Mouse (Mus musculus) limb, embryonic 10.5 days (tissue): ENCODE measurements around the gene Nova2. TPM values are rescaled to one million over a fixed set of nuclear protein-coding genes. Genes with fewer than 3 reads are reported as not detected.

ENCODE experiments used
- DNase-seq: peaks from one replicate; pipeline ENCODE4 v3.0.0-alpha.2; 2017; ENCODE audit warnings: low spot score
- H3K27ac ChIP-seq: fragments of 300-500 bp; sonication (generic); 2 replicates; pipeline ENCODE4 v1.5.1; 2016; ENCODE audit warnings: mild to moderate bottlenecking
- H3K27me3 ChIP-seq: fragments of 300-500 bp; sonication (generic); 2 replicates; pipeline ENCODE4 v1.6.1; 2016; ENCODE audit warnings: low read depth, mild to moderate bottlenecking; ENCODE audit not compliant: poor library complexity, severe bottlenecking
- H3K36me3 ChIP-seq: fragments of 300-500 bp; sonication (generic); 2 replicates; pipeline ENCODE4 v1.6.1; 2016; ENCODE audit warnings: mild to moderate bottlenecking, moderate library complexity
- H3K4me1 ChIP-seq: fragments of 300-500 bp; sonication (generic); 2 replicates; pipeline ENCODE4 v1.6.1; 2016
- H3K4me3 ChIP-seq: fragments of 300-500 bp; sonication (generic); 2 replicates; pipeline ENCODE4 v1.5.1; 2016; ENCODE audit warnings: mild to moderate bottlenecking, moderate library complexity
- H3K9me3 ChIP-seq: fragments of 300-500 bp; sonication (generic); replicated peaks from 2 replicates; pipeline ENCODE4 v1.6.1; 2016; ENCODE audit warnings: mild to moderate bottlenecking
- WGBS: fragments of 180-500 bp; shearing (Covaris S2); methylation state at CpG from one replicate; pipeline ENCODE4 v1.1.7; 2016; 5-methylcytosine and 5-hydroxymethylcytosine counted together
- polyA plus RNA-seq: library from polyadenylated mRNA; unstranded; fragments of >200 nt; fragmentation: Nextera tagmentation; extraction: Ambion mirVana; gene quantifications from 2 replicates; pipeline ENCODE4 v1.2.1, GENCODE M21; 2016

Gene Nova2
- polyA plus RNA-seq, 1 experiment from 2014 or later, result 0.28 TPM

DNA sequence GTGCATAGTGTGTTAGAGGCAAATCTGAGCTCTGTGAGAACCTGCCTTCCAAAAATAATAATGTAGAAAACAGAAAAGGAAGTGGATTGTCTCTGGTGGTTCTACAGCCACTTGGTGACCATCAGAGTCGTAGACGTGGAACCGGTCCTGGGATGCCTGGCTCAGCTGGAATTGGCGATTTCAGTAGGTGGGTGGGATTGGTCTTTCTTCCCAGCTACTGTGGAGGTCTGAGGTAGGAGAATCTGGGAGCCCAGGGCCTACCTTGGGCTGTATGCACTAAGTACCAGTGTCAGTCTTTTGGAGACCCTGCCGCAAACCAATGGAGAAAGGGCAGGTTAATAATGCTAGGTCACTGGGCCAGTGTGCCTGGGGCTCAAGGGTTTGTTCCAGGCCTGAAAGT lies 67.3 kb downstream of the Nova2 start:
- no peaks in the 10 kb centered on the region for H3K9me3 ChIP-seq
- H3K36me3 ChIP-seq, result peaks cover 21% of the 10 kb centered on the region
- DNase-seq, result no peak
- 87% methylated on average over 5 of the region's 5 CpGs for WGBS
- peaks cover 43% of the 10 kb centered on the region for H3K27me3 ChIP-seq
- H3K4me1 ChIP-seq, result peaks cover 20% of the 10 kb centered on the region
- no peak overlapping the region for H3K4me3 ChIP-seq
- H3K27ac ChIP-seq, result no peak overlapping the region

GRCm38 (mm10) chr7:18998835-18999234 lies 73.1 kb downstream of the Nova2 start:
- no peaks in the 10 kb centered on the region for H3K9me3 ChIP-seq
- no peak overlapping the region for H3K4me3 ChIP-seq
- H3K36me3 ChIP-seq, result peaks cover 18% of the 10 kb centered on the region
- peaks cover 34% of the 10 kb centered on the region for H3K4me1 ChIP-seq
- peaks cover 6% of the 10 kb centered on the region for H3K27me3 ChIP-seq
- no peak overlapping the region for H3K27ac ChIP-seq
- 55% methylated on average over 9 of the region's 9 CpGs for WGBS
- no peak for DNase-seq

- no peak for DNase-seq
- WGBS, result 52% methylated on average over 10 of the region's 10 CpGs
- Histone ChIP-seq H3K4me3 (peak overlapping the region; percentile 46), H3K4me1 (peaks cover 46% of the 10 kb centered on the region), H3K36me3 (peaks cover 25% of the 10 kb centered on the region), H3K27me3 (no peaks in the 10 kb centered on the region), H3K27ac (peak overlapping the region; percentile 80), H3K9me3 (no peaks in the 10 kb centered on the region)
These were observed 74.7 kb downstream of the Nova2 start for GRCm38 (mm10) chr7:19000421-19000820.

GRCm38 (mm10) chr7:19001066-19001806 lies 75.5 kb downstream of the Nova2 start:
- Histone ChIP-seq H3K4me1 (peaks cover 55% of the 10 kb centered on the region), H3K4me3 (peak overlapping the region; percentile 46), H3K27me3 (no peaks in the 10 kb centered on the region), H3K9me3 (no peaks in the 10 kb centered on the region), H3K27ac (peak overlapping the region; percentile 80), H3K36me3 (peaks cover 28% of the 10 kb centered on the region)
- DNase-seq, result no peak
- 31% methylated on average over 18 of the region's 18 CpGs for WGBS

DNA sequence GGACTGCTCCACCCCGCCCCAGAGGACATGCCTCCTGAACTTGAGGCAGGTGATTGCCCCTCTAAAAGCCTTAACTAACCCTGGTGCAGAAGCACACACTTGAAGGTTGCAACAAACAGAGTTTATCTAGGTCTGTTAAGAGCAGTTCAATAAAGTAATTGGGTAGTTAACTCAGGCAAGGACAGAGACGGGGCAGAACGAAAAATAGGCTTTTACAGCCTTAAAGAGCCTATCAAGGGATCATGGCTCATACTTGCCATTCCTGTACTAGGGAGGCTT lies 76.1 kb downstream of the Nova2 start:
- no peak for DNase-seq
- peaks cover 60% of the 10 kb centered on the region for H3K4me1 ChIP-seq
- peaks cover 28% of the 10 kb centered on the region for H3K36me3 ChIP-seq
- WGBS, result 53% methylated on average over 3 of the region's 3 CpGs
- no peaks in the 10 kb centered on the region for H3K9me3 ChIP-seq
- H3K27ac ChIP-seq, result no peak overlapping the region; the same call in 1 of the 2 replicates
- no peak overlapping the region; the same call in 1 of the 2 replicates for H3K4me3 ChIP-seq
- no peaks in the 10 kb centered on the region for H3K27me3 ChIP-seq

DNA sequence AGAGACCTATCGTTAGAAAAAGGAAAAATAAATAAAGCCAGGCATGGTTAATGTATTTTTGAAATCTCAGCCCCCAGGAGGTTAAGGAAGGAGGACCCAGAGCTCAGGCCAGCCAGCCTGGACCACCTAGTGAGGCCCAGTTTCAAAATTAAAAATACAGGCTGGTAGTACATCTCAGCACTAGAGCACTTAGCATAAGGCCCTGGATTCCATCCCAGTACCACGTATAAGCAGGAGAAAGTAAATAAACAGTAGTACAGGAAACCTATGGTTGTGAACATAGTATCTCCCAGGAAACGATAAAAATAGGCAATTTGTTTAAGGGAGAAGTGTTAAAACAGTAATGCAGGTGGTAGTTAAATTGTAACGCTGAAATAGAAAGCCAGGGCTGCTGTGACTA lies 76.4 kb downstream of the Nova2 start:
- peaks cover 32% of the 10 kb centered on the region for H3K36me3 ChIP-seq
- no peak for DNase-seq
- H3K27ac ChIP-seq, result peak overlapping the region; percentile 87
- 37% methylated on average over 4 of the region's 4 CpGs for WGBS
- peak overlapping the region; percentile 53 for H3K4me3 ChIP-seq
- peaks cover 63% of the 10 kb centered on the region for H3K4me1 ChIP-seq
- no peaks in the 10 kb centered on the region for H3K9me3 ChIP-seq
- H3K27me3 ChIP-seq, result no peaks in the 10 kb centered on the region

DNA sequence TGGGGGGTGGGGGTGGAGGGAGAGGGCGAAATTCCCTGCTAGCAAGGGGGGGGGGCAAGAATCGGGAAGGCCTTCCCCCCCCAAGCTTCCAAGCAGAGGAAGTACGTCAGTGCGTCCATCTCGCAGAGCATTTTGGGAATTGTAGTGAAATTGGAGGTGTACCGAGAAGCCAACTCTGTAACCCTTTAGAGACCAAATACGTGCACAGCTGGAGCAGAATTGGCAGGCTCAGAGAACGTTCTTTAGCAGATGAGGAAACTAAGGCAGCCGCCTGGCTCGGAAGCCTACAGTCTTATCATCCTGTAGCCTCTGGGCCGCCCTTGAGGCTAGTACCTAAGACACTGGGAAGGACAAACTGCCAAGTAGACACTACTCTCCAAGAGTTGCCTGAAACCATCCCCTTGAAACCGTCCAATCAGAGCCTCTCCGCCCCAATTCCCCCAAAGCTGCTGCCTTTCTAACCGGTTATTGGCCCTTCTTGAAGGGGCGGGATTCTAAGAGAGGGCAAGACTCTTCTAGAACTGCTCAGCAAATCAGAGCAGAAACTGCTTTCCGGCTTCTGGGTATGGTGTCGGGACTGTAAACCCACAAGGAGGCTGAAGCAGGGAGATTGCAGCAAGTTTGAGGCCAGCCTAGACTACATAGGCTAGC lies 77.3 kb downstream of the Nova2 start:
- peaks cover 72% of the 10 kb centered on the region for H3K4me1 ChIP-seq
- WGBS, result 3% methylated on average over 17 of the region's 17 CpGs

GRCm38 (mm10) chr7:19003902-19004630 lies 78.4 kb downstream of the Nova2 start, which contains the start of gene Irf2bp1:
Irf2bp1 (plus strand) TSS chr7:19004044.
- Histone ChIP-seq H3K9me3 (no peaks in the 10 kb centered on the region), H3K4me3 (peak within 1 kb of the TSS; percentile 94), H3K27ac (peak within 1 kb of the TSS; percentile 96), H3K36me3 (peaks cover 34% of the 10 kb centered on the region), H3K4me1 (peaks cover 73% of the 10 kb centered on the region), H3K27me3 (no peaks in the 10 kb centered on the region)
- peak; percentile 95 for DNase-seq
- 0% methylated on average over 83 of the region's 90 CpGs for WGBS

More for the DNA sequence above, 77.3 kb downstream of the Nova2 start:
- H3K9me3 ChIP-seq, result no peaks in the 10 kb centered on the region
- peak overlapping the region; percentile 53 for H3K4me3 ChIP-seq
- DNase-seq, result peak; percentile 80
- H3K27me3 ChIP-seq, result no peaks in the 10 kb centered on the region
- peaks cover 32% of the 10 kb centered on the region for H3K36me3 ChIP-seq
- H3K27ac ChIP-seq, result peak overlapping the region; percentile 87

DNA sequence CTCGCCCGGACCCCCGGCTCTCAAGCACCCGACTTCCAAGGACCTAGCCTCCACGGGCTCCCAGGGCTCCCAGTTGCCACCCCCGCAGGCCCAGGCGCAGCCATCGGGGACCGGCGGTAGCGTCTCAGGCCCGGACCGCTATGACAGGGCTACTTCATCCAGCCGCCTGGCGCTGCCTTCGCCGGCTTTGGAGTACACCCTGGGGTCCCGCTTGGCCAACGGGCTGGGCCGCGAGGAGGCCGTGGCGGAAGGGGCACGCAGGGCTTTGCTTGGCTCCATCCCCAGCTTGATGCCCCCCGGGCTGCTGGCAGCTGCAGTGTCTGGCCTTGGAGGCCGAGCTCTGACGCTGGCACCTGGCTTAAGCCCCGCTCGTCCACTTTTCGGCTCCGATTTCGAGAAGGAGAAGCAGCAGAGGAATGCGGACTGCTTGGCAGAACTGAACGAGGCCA lies 79.0 kb downstream of the Nova2 start:
- Histone ChIP-seq H3K27ac (peak overlapping the region; percentile 96), H3K4me1 (peaks cover 73% of the 10 kb centered on the region), H3K36me3 (peaks cover 34% of the 10 kb centered on the region), H3K27me3 (no peaks in the 10 kb centered on the region), H3K9me3 (no peaks in the 10 kb centered on the region), H3K4me3 (peak overlapping the region; percentile 94)
- DNase-seq, result peak; percentile 61
- WGBS, result 8% methylated on average over 34 of the region's 34 CpGs

DNA sequence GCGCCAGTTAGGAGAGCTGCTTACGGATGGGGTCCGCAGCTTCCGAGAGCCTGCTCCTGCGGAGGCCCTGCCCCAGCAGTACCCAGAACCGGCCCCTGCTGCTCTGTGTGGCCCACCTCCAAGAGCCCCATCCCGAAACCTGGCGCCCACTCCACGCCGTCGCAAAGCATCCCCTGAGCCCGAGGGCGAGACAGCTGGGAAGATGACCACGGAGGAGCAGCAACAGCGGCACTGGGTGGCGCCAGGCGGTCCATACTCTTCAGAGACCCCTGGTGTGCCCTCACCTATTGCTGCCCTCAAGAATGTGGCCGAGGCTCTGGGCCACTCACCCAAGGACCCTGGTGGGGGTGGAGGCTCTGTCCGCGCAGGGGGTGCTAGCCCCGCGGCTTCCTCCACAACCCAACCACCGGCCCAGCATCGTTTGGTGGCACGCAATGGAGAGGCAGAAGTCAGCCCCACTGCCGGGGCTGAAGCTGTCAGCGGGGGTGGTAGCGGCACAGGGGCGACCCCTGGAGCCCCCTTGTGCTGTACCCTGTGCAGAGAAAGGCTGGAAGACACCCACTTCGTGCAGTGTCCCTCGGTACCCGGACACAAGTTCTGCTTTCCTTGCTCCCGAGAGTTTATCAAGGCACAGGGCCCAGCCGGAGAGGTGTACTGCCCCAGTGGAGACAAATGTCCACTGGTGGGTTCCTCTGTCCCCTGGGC lies 79.9 kb downstream of the Nova2 start:
- WGBS, result 83% methylated on average over 34 of the region's 34 CpGs
- Histone ChIP-seq H3K27me3 (no peaks in the 10 kb centered on the region), H3K27ac (no peak overlapping the region), H3K4me3 (peak overlapping the region; percentile 94), H3K36me3 (peaks cover 34% of the 10 kb centered on the region), H3K4me1 (peaks cover 69% of the 10 kb centered on the region), H3K9me3 (no peaks in the 10 kb centered on the region)
- DNase-seq, result peak; percentile 31

DNA sequence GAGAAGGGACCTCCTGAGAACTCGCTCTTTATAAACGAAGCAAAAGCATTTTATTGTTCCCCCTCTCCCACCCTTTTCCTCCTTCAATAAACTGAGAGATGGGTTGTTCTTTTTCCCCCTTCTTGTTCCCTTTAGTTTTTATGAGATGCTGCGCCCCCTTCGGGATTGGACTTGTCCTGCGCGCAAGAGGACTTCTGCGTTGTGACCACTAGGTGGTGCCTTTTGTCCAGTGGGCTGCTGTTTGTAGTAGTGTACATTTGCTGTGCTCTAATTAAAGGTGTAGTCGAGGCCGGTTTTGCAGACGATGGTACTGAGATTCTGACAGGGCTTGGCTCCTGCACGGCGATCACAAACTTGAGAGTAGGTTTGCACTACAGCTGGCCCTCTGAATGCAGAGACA lies 80.8 kb downstream of the Nova2 start:
- H3K27me3 ChIP-seq, result no peaks in the 10 kb centered on the region
- no peaks in the 10 kb centered on the region for H3K9me3 ChIP-seq
- peaks cover 60% of the 10 kb centered on the region for H3K4me1 ChIP-seq
- no peak overlapping the region for H3K27ac ChIP-seq
- H3K4me3 ChIP-seq, result peak overlapping the region; percentile 94
- 11% methylated on average over 12 of the region's 12 CpGs for WGBS
- peaks cover 34% of the 10 kb centered on the region for H3K36me3 ChIP-seq
- DNase-seq, result peak; percentile 80
